Mouse (Mus musculus): ENCODE measurements around the gene Cd300lg. TPM values are rescaled to one million over a fixed set of nuclear protein-coding genes. Genes with fewer than 3 reads are reported as not detected.

Gene Cd300lg
- total RNA-seq (2014; rRNA removed) (0.69 and 0.86 TPM in 2 replicates), polyA plus RNA-seq (2015; fragmentation: Nextera tagmentation; extraction: Ambion mirVana) (0.15 and 0.30 TPM in 2 replicates)

DNA sequence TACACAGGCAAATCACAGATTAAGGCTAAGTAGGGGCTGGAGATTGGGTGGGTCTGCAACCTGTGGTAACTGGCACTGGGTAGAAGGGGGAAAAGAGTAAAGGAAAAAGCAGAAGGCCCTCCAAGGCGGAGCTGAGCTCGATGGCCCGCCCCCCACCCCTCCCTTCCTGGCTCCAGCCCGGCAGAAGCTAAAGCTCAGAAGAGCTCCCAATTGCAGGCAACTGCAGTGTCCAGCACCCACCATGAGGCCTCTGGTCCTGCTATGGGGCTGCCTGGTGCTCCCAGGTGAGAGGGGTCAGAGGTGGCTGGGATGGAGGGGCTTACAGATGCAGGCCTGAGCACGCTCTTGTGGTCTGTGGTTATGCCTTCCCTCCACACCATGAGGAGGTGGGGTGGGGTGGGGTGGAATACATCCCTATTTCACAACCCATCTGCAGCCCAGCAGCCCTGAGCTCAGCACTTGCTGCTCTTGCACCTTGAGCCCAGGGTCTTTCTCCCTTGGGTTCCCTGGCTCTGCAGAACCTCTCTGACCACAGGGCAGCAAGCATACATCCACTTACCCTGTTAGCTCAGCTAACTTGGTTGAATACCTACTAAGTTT is at the start of gene Cd300lg:
Gene Cd300lg, plus strand, starts transcription at position 160 of the 600 bp plus-strand sequence.
- H3K27me3 ChIP-seq (ENCODE audit: insufficient read depth, low read length): no peaks in the 10 kb centered on the region
- no peak for TF ChIP-seq CTCF (IDR thresholded peaks at IDR 0.05; ENCODE audit: low read depth)
- H3K9ac ChIP-seq: no peak within 1 kb of the TSS
- no peaks in the 10 kb centered on the region for H3K4me1 ChIP-seq (ENCODE audit: insufficient read depth)
- no peak for ATAC-seq
- WGBS: 72% methylated on average over 5 of the region's 5 CpGs
- no peak for DNase-seq
- no peak within 1 kb of the TSS for H3K27ac ChIP-seq (ENCODE audit: low read depth, low read length)
- 0 out of 2 replicates have a peak, but pooled peaks cover 9% of the 10 kb centered on the region for H3K9me3 ChIP-seq (ENCODE audit: low read length)
- H3K4me2 ChIP-seq (ENCODE audit: low read depth): no peak within 1 kb of the TSS
- no peak within 1 kb of the TSS for H3K4me3 ChIP-seq (ENCODE audit: low read depth, low read length)
- H3K36me3 ChIP-seq (ENCODE audit: insufficient read depth): no peaks in the 10 kb centered on the region

DNA sequence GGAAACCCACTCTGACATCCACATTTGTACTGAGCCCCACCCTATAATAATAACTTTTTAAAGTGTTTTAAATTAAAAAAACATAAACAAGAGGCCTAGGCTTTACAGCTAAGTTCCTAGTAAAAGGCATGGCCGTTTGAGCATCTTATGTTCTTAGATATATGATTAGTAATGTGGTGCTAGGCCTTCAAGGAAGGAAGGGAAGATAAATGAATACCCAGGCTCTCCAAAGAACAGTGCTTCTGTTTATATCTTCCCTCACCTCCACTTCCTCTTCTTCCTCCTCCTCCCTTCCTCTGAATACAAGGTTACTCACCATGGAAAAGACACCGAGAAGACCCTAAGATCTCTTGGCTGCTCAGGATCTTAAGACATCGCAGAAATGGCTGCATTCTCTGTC is 49.5 kb upstream of the Cd300lg start:
- DNase-seq (no peak), ATAC-seq (no peak)
- WGBS: 88% methylated on average over 3 of the region's 3 CpGs
- no peaks in the 10 kb centered on the region for H3K9me3 ChIP-seq (ENCODE audit: low read length)
- no peak for TF ChIP-seq CTCF (IDR thresholded peaks at IDR 0.05; ENCODE audit: low read depth)
- H3K4me2 ChIP-seq (ENCODE audit: low read depth): no peak overlapping the region
- no peak overlapping the region for H3K4me3 ChIP-seq (ENCODE audit: low read depth, low read length)
- no peaks in the 10 kb centered on the region for H3K27me3 ChIP-seq (ENCODE audit: insufficient read depth, low read length)
- no peaks in the 10 kb centered on the region for H3K4me1 ChIP-seq (ENCODE audit: insufficient read depth)
- H3K36me3 ChIP-seq (ENCODE audit: insufficient read depth): no peaks in the 10 kb centered on the region
- no peak overlapping the region for H3K27ac ChIP-seq (ENCODE audit: low read depth, low read length)
- H3K9ac ChIP-seq: no peak overlapping the region

DNA sequence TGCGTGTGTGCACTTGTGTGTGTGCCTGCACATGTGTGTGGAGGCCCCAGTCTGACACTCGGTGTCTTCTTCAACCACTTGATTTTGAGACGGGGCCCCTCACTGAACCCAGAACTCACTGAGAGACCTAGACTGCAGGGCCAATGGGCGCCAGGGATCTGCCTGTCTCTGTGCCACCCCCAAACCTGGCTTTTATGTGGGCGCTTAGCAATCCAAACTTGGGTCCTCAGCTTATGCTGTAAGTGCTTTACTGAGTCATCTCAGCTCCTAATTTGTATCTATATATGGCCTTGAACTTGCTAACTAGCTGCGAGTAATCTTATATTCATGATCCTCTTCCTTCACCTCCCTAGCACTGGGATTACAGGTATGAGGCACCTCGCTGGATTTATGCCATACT is 48.9 kb upstream of the Cd300lg start:
- Histone ChIP-seq H3K27ac (ENCODE audit: low read depth, low read length) (no peak overlapping the region), H3K36me3 (ENCODE audit: insufficient read depth) (no peaks in the 10 kb centered on the region), H3K9ac (no peak overlapping the region), H3K4me1 (ENCODE audit: insufficient read depth) (no peaks in the 10 kb centered on the region), H3K4me2 (ENCODE audit: low read depth) (no peak overlapping the region), H3K9me3 (ENCODE audit: low read length) (no peaks in the 10 kb centered on the region), H3K4me3 (ENCODE audit: low read depth, low read length) (no peak overlapping the region), H3K27me3 (ENCODE audit: insufficient read depth, low read length) (no peaks in the 10 kb centered on the region)
- TF ChIP-seq CTCF (IDR thresholded peaks at IDR 0.05; ENCODE audit: low read depth): no peak
- DNase-seq (no peak), ATAC-seq (no peak)
- WGBS: 94% methylated on average over 7 of the region's 7 CpGs

DNA sequence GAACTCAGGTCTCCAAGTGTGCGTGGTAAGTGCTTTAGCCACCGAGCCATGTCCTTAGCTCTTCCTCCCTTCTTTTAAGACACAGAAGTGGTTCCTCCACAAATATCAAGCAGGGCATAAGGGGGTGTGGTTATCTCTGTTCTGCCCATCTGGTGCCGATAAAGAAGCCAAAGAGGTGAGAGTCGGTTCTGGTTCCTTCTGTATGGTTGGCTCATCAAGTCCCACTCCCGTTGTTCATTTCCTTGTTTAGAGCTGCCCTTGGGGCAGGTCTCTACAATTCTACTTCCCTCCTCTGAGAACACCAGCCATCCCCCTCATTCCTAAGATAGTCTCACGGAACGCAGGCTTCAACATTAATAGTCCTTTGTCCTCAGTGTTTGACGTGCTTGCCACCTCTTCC is 47.2 kb upstream of the Cd300lg start:
- TF ChIP-seq CTCF (IDR thresholded peaks at IDR 0.05; ENCODE audit: low read depth): no peak
- H3K9ac ChIP-seq: no peak overlapping the region
- H3K4me1 ChIP-seq (ENCODE audit: insufficient read depth): no peaks in the 10 kb centered on the region
- H3K27me3 ChIP-seq (ENCODE audit: insufficient read depth, low read length): no peaks in the 10 kb centered on the region
- no peak overlapping the region for H3K4me3 ChIP-seq (ENCODE audit: low read depth, low read length)
- H3K27ac ChIP-seq (ENCODE audit: low read depth, low read length): no peak overlapping the region
- ATAC-seq (no peak), DNase-seq (no peak)
- H3K4me2 ChIP-seq (ENCODE audit: low read depth): no peak overlapping the region
- H3K9me3 ChIP-seq (ENCODE audit: low read length): no peaks in the 10 kb centered on the region
- no peaks in the 10 kb centered on the region for H3K36me3 ChIP-seq (ENCODE audit: insufficient read depth)
- WGBS: 75% methylated on average over 8 of the region's 8 CpGs

DNA sequence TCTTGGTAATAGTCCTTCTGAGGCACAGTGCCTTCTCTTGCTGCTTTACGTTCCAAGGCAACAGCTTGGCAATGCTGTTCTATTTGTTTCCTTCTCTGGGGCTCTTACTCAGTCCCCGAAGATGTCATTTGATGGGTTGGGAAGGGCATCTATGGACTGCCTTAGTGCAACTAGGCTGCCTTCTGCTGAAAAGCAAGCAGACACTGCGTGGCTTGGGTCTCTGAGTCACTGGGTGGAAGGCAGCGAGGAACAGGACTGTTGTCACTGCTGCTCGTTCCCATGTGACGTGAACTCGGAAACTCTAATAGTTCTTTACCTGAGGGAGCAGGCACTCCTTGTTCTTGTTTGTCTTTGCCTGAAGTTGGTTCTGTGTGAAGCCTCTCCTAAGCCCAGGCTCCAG is 45.4 kb upstream of the Cd300lg start:
- Histone ChIP-seq H3K4me2 (ENCODE audit: low read depth) (no peak overlapping the region), H3K27me3 (ENCODE audit: insufficient read depth, low read length) (no peaks in the 10 kb centered on the region), H3K4me1 (ENCODE audit: insufficient read depth) (no peaks in the 10 kb centered on the region), H3K4me3 (ENCODE audit: low read depth, low read length) (no peak overlapping the region), H3K27ac (ENCODE audit: low read depth, low read length) (no peak overlapping the region), H3K36me3 (ENCODE audit: insufficient read depth) (peaks cover 9% of the 10 kb centered on the region), H3K9ac (no peak overlapping the region), H3K9me3 (ENCODE audit: low read length) (no peaks in the 10 kb centered on the region)
- TF ChIP-seq CTCF (IDR thresholded peaks at IDR 0.05; ENCODE audit: low read depth): no peak
- ATAC-seq (no peak), DNase-seq (no peak)
- WGBS: 86% methylated on average over 7 of the region's 7 CpGs

DNA sequence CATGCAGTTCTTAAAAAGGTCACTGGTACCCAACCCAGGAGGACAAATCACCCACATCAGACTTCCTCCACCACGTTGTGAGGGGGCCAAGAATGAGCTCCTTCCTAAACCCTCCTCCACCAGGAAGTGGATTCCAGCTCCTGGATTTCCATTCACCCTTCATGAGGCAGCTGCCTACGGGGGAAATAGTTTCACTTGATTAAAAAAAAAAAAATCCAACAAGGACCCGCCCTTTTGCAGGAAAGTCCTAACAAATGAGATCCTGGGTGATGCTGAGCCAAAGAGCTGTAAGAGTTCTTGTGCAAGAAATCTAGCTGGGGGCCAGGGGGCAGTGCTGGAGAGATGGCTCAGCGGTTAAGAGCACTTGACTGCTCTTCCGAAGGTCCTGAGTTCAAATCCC is 43.1 kb upstream of the Cd300lg start:
- H3K4me1 ChIP-seq (ENCODE audit: insufficient read depth): no peaks in the 10 kb centered on the region
- DNase-seq: no peak
- no peak overlapping the region for H3K4me3 ChIP-seq (ENCODE audit: low read depth, low read length)
- no peaks in the 10 kb centered on the region for H3K9me3 ChIP-seq (ENCODE audit: low read length)
- no peak for ATAC-seq
- peaks cover 14% of the 10 kb centered on the region for H3K36me3 ChIP-seq (ENCODE audit: insufficient read depth)
- no peak overlapping the region for H3K4me2 ChIP-seq (ENCODE audit: low read depth)
- no peak for TF ChIP-seq CTCF (IDR thresholded peaks at IDR 0.05; ENCODE audit: low read depth)
- H3K9ac ChIP-seq: no peak overlapping the region
- H3K27ac ChIP-seq (ENCODE audit: low read depth, low read length): no peak overlapping the region
- 54% methylated on average over 5 of the region's 5 CpGs for WGBS
- H3K27me3 ChIP-seq (ENCODE audit: insufficient read depth, low read length): no peaks in the 10 kb centered on the region

DNA sequence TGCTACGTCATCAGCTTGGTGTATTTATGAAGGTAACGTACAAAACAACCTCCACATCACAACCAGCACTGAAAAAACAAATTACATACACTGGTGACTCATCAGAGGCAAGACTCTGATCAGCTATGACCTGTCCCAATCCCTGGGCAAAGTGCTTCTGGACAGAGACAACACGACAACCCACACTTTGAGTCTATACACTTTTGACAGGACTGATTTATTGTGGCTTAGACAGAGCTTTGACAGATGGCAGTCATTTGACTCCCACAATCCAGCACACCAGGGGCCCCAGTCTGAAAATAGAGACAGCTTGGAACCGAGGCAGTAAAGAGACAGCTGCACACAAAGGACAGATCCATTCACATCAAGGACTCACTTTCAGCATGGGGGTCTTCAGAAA is 41.8 kb upstream of the Cd300lg start:
- Histone ChIP-seq H3K4me1 (ENCODE audit: insufficient read depth) (no peaks in the 10 kb centered on the region), H3K4me3 (ENCODE audit: low read depth, low read length) (no peak overlapping the region), H3K9ac (no peak overlapping the region), H3K27ac (ENCODE audit: low read depth, low read length) (no peak overlapping the region), H3K36me3 (ENCODE audit: insufficient read depth) (peaks cover 17% of the 10 kb centered on the region), H3K9me3 (ENCODE audit: low read length) (no peaks in the 10 kb centered on the region), H3K4me2 (ENCODE audit: low read depth) (no peak overlapping the region), H3K27me3 (ENCODE audit: insufficient read depth, low read length) (no peaks in the 10 kb centered on the region)
- DNase-seq (no peak), ATAC-seq (no peak)
- WGBS: 57% methylated on average over 4 of the region's 4 CpGs
- TF ChIP-seq CTCF (IDR thresholded peaks at IDR 0.05; ENCODE audit: low read depth): no peak

All from forebrain, postnatal 0 days (tissue).